Comparison of ENCODE assay signal across 7 mouse cellular contexts in genomic region chr5:54181327-54181863, GRCm38 (mm10).
DNase-seq lines count a peak whose midpoint lies in the region; ATAC-seq and TF ChIP-seq lines count a peak whose summit lies in the region.

No protein-coding gene starts in this region.

- H3K4me1 ChIP-seq in stomach, embryonic 14.5 days (ENCODE audit: control insufficient read depth, insufficient read depth, low read length), result peaks cover 18% of the 10 kb centered on the region; the same call in 1 of the 2 replicates
- no peaks in the 10 kb centered on the region for H3K4me1 ChIP-seq in stomach, postnatal 0 days (replicated peaks; ENCODE audit: control insufficient read depth, insufficient read depth)
- H3K4me1 ChIP-seq in forebrain, embryonic 13.5 days, result peaks cover 20% of the 10 kb centered on the region
- H3K4me1 ChIP-seq in midbrain, embryonic 10.5 days, result peaks cover 34% of the 10 kb centered on the region

- no peak for TF ChIP-seq EP300 in stomach, postnatal 0 days (optimal IDR thresholded peaks at IDR 0.05)

- H3K4me2 ChIP-seq in stomach, embryonic 14.5 days (replicated peaks; ENCODE audit: low read depth, low read length), result peak overlapping the region; percentile 26
- no peak overlapping the region for H3K4me2 ChIP-seq in stomach, postnatal 0 days (replicated peaks; ENCODE audit: low read depth)
- H3K4me2 ChIP-seq in forebrain, embryonic 13.5 days, result peak overlapping the region; percentile 54

- H3K9me3 ChIP-seq in stomach, embryonic 14.5 days (ENCODE audit: control insufficient read depth, low read depth, low read length), result no peaks in the 10 kb centered on the region
- H3K9me3 ChIP-seq in stomach, postnatal 0 days (ENCODE audit: control insufficient read depth, low read length), result no peaks in the 10 kb centered on the region
- H3K9me3 ChIP-seq in forebrain, embryonic 13.5 days (replicated peaks), result no peaks in the 10 kb centered on the region
- H3K9me3 ChIP-seq in midbrain, embryonic 10.5 days (replicated peaks), result no peaks in the 10 kb centered on the region

- no peak for TF ChIP-seq CTCF in stomach, postnatal 0 days (IDR thresholded peaks at IDR 0.05; ENCODE audit: low read depth)

- no peak for DNase-seq in stomach, postnatal 0 days (ENCODE audit: low spot score)
- DNase-seq in midbrain, embryonic 10.5 days (ENCODE audit: low spot score), result peak; percentile 35
- DNase-seq in lung, postnatal 14 days, result no peak
- no peak for DNase-seq in cerebellum, postnatal 25 days
- DNase-seq in left cerebral cortex, adult 11 months (ENCODE audit: low spot score), result no peak

- no peak overlapping the region for H3K9ac ChIP-seq in stomach, embryonic 14.5 days (replicated peaks; ENCODE audit: low read depth, low read length)
- H3K9ac ChIP-seq in stomach, postnatal 0 days (ENCODE audit: low read length), result no peak overlapping the region
- H3K9ac ChIP-seq in forebrain, embryonic 13.5 days, result no peak overlapping the region

- WGBS in stomach, embryonic 14.5 days, result 20% methylated on average over 13 of the region's 13 CpGs
- 26% methylated on average over 13 of the region's 13 CpGs for WGBS in stomach, postnatal 0 days
- 18% methylated on average over 13 of the region's 13 CpGs for WGBS in forebrain, embryonic 13.5 days
- 23% methylated on average over 13 of the region's 13 CpGs for WGBS in midbrain, embryonic 10.5 days

- H3K27ac ChIP-seq in stomach, embryonic 14.5 days (ENCODE audit: low read length), result no peak overlapping the region
- no peak overlapping the region for H3K27ac ChIP-seq in stomach, postnatal 0 days (replicated peaks)
- no peak overlapping the region for H3K27ac ChIP-seq in forebrain, embryonic 13.5 days
- peak overlapping the region; percentile 53; the same call in 1 of the 2 replicates for H3K27ac ChIP-seq in midbrain, embryonic 10.5 days (replicated peaks)

- H3K36me3 ChIP-seq in stomach, embryonic 14.5 days (ENCODE audit: control insufficient read depth, insufficient read depth, low read length), result no peaks in the 10 kb centered on the region
- H3K36me3 ChIP-seq in stomach, postnatal 0 days (ENCODE audit: control insufficient read depth, insufficient read depth, low read length), result no peaks in the 10 kb centered on the region
- no peaks in the 10 kb centered on the region for H3K36me3 ChIP-seq in forebrain, embryonic 13.5 days (ENCODE audit: poor library complexity, severe bottlenecking)
- H3K36me3 ChIP-seq in midbrain, embryonic 10.5 days, result no peaks in the 10 kb centered on the region

- H3K4me3 ChIP-seq in stomach, embryonic 14.5 days (ENCODE audit: low read depth, low read length), result no peak overlapping the region
- no peak overlapping the region for H3K4me3 ChIP-seq in stomach, postnatal 0 days (ENCODE audit: low read depth, low read length)
- peak overlapping the region; percentile 24 for H3K4me3 ChIP-seq in forebrain, embryonic 13.5 days
- peak overlapping the region; percentile 28 for H3K4me3 ChIP-seq in midbrain, embryonic 10.5 days

- no peak for ATAC-seq in stomach, embryonic 14.5 days (ENCODE audit: insufficient number of reproducible peaks, insufficient read depth, low FRiP score, low read depth)
- no peak for ATAC-seq in stomach, postnatal 0 days (ENCODE audit: low FRiP score, low TSS enrichment)
- peak; percentile 75 for ATAC-seq in forebrain, embryonic 13.5 days

- H3K27me3 ChIP-seq in stomach, embryonic 14.5 days (ENCODE audit: control insufficient read depth, insufficient read depth, low read length), result no peaks in the 10 kb centered on the region
- no peaks in the 10 kb centered on the region for H3K27me3 ChIP-seq in stomach, postnatal 0 days (ENCODE audit: control insufficient read depth, insufficient read depth, low read length)
- no peaks in the 10 kb centered on the region for H3K27me3 ChIP-seq in forebrain, embryonic 13.5 days
- H3K27me3 ChIP-seq in midbrain, embryonic 10.5 days (ENCODE audit: low read depth, poor library complexity, severe bottlenecking), result no peaks in the 10 kb centered on the region; the same call in 1 of the 2 replicates

Comparison
In these comparisons a context has a peak if more than half of its experiments do, and no peak if none do; other contexts are left out.
1. H3K4me3 ChIP-seq: peak in forebrain, embryonic 13.5 days (single experiment) and midbrain, embryonic 10.5 days (single experiment); none in stomach, embryonic 14.5 days (single experiment) and stomach, postnatal 0 days (single experiment).